Mouse (Mus musculus) heart, embryonic 12.5 days (tissue): Measurements from ENCODE around the gene Tbxas1. TPM values are rescaled to one million over a fixed set of nuclear protein-coding genes. Genes with fewer than 3 reads are reported as not detected.

Experiments used
- ATAC-seq: fragments of 200-750 bp; cut with Nextera tagmentation; 2 replicates; pipeline ENCODE4 v1.8.0; 2017; ENCODE audit warnings: moderate TSS enrichment, moderate library complexity; ENCODE audit not compliant: insufficient number of reproducible peaks, low FRiP score
- H3K27ac ChIP-seq: fragments of 300-500 bp; sonication (generic); 2 replicates; pipeline ENCODE4 v1.5.1; 2016; ENCODE audit warnings: mild to moderate bottlenecking, moderate library complexity; ENCODE audit not compliant: poor library complexity, severe bottlenecking
- H3K27me3 ChIP-seq: fragments of 300-500 bp; sonication (generic); replicated peaks from 2 replicates; pipeline ENCODE4 v1.6.1; 2016; ENCODE audit warnings: mild to moderate bottlenecking, moderate library complexity
- H3K36me3 ChIP-seq: fragments of 300-500 bp; sonication (generic); 2 replicates; pipeline ENCODE4 v1.6.1; 2016; ENCODE audit warnings: mild to moderate bottlenecking, moderate library complexity
- H3K4me1 ChIP-seq: fragments of 300-500 bp; sonication (generic); replicated peaks from 2 replicates; pipeline ENCODE4 v1.6.1; 2016; ENCODE audit warnings: mild to moderate bottlenecking
- H3K4me2 ChIP-seq: fragments of 300-500 bp; sonication (generic); 2 replicates; pipeline ENCODE4 v1.6.1; 2016; ENCODE audit warnings: mild to moderate bottlenecking, moderate library complexity
- H3K4me3 ChIP-seq: fragments of 300-500 bp; sonication (generic); 2 replicates; pipeline ENCODE4 v1.5.1; 2016; ENCODE audit warnings: mild to moderate bottlenecking
- H3K9ac ChIP-seq: fragments of 300-500 bp; sonication (generic); 2 replicates; pipeline ENCODE4 v1.6.1; 2016; ENCODE audit warnings: mild to moderate bottlenecking, moderate library complexity
- H3K9me3 ChIP-seq: fragments of 300-500 bp; sonication (generic); replicated peaks from 2 replicates; pipeline ENCODE4 v1.6.1; 2016; ENCODE audit warnings: mild to moderate bottlenecking, moderate library complexity
- WGBS: fragments of 180-500 bp; shearing (Covaris S2); methylation state at CpG from one replicate; pipeline ENCODE4 v1.1.7; 2016; 5-methylcytosine and 5-hydroxymethylcytosine counted together
- polyA plus RNA-seq: library from polyadenylated mRNA; unstranded; fragments of >200 nt; fragmentation: Nextera tagmentation; extraction: Ambion mirVana; gene quantifications from 2 replicates; pipeline ENCODE4 v1.2.1, GENCODE M21; 2016

Gene Tbxas1
- polyA plus RNA-seq, 1 experiment from 2014 or later = 3.4 TPM

GRCm38 (mm10) chr6:39063541-39063940, 188.3 kb downstream of the Tbxas1 start:
- Histone ChIP-seq H3K4me1 (peaks cover 26% of the 10 kb centered on the region), H3K27ac (no peak overlapping the region), H3K36me3 (no peaks in the 10 kb centered on the region), H3K27me3 (no peaks in the 10 kb centered on the region), H3K9me3 (no peaks in the 10 kb centered on the region), H3K4me2 (no peak overlapping the region), H3K4me3 (no peak overlapping the region), H3K9ac (no peak overlapping the region)
- whole genome bisulfite sequencing = 45% methylated on average over 2 of the region's 2 CpGs
- no peak for ATAC-seq

GRCm38 (mm10) chr6:39066935-39067578, 191.9 kb downstream of the Tbxas1 start:
- H3K27me3 ChIP-seq = no peaks in the 10 kb centered on the region
- ATAC-seq = no peak
- H3K9ac ChIP-seq = no peak overlapping the region
- WGBS = 37% methylated on average over 12 of the region's 12 CpGs
- no peak overlapping the region for H3K4me3 ChIP-seq
- H3K4me1 ChIP-seq = peaks cover 4% of the 10 kb centered on the region; the same call in 1 of the 2 replicates
- H3K9me3 ChIP-seq = no peaks in the 10 kb centered on the region
- H3K4me2 ChIP-seq = no peak overlapping the region
- no peak overlapping the region for H3K27ac ChIP-seq
- H3K36me3 ChIP-seq = no peaks in the 10 kb centered on the region

GRCm38 (mm10) chr6:39072664-39073063, 197.5 kb downstream of the Tbxas1 start:
- H3K27ac ChIP-seq = no peak overlapping the region
- no peaks in the 10 kb centered on the region for H3K4me1 ChIP-seq
- no peaks in the 10 kb centered on the region for H3K27me3 ChIP-seq
- H3K9me3 ChIP-seq = no peaks in the 10 kb centered on the region
- WGBS = 71% methylated on average over 5 of the region's 5 CpGs
- ATAC-seq = no peak
- no peak overlapping the region for H3K4me2 ChIP-seq
- H3K4me3 ChIP-seq = no peak overlapping the region
- H3K9ac ChIP-seq = no peak overlapping the region
- no peaks in the 10 kb centered on the region for H3K36me3 ChIP-seq

- Histone ChIP-seq H3K9ac (no peak overlapping the region), H3K27me3 (no peaks in the 10 kb centered on the region), H3K9me3 (no peaks in the 10 kb centered on the region), H3K4me2 (no peak overlapping the region), H3K4me1 (no peaks in the 10 kb centered on the region), H3K27ac (no peak overlapping the region), H3K36me3 (no peaks in the 10 kb centered on the region), H3K4me3 (no peak overlapping the region)
- ATAC-seq = no peak
Measured at GRCm38 (mm10) chr6:39074186-39074585, 199.0 kb downstream of the Tbxas1 start.

GRCm38 (mm10) chr6:39076498-39076897, 201.3 kb downstream of the Tbxas1 start:
- Histone ChIP-seq H3K4me1 (no peaks in the 10 kb centered on the region), H3K9ac (no peak overlapping the region), H3K36me3 (no peaks in the 10 kb centered on the region), H3K27me3 (no peaks in the 10 kb centered on the region), H3K4me3 (no peak overlapping the region), H3K4me2 (no peak overlapping the region), H3K9me3 (no peaks in the 10 kb centered on the region), H3K27ac (no peak overlapping the region)
- ATAC-seq = no peak

- Histone ChIP-seq H3K27me3 (no peaks in the 10 kb centered on the region), H3K9ac (no peak overlapping the region), H3K4me1 (no peaks in the 10 kb centered on the region), H3K36me3 (peaks cover 5% of the 10 kb centered on the region; the same call in 1 of the 2 replicates), H3K4me2 (no peak overlapping the region), H3K27ac (no peak overlapping the region), H3K4me3 (no peak overlapping the region), H3K9me3 (no peaks in the 10 kb centered on the region)
- 77% methylated on average over 4 of the region's 4 CpGs for WGBS
- ATAC-seq = no peak
Measured at GRCm38 (mm10) chr6:39104631-39105030, 229.4 kb downstream of the Tbxas1 start.

- ATAC-seq = no peak
- no peak overlapping the region for H3K27ac ChIP-seq
- H3K36me3 ChIP-seq = peaks cover 8% of the 10 kb centered on the region; the same call in 1 of the 2 replicates
- H3K4me1 ChIP-seq = no peaks in the 10 kb centered on the region
- H3K9ac ChIP-seq = no peak overlapping the region
- WGBS = 60% methylated on average over 2 of the region's 2 CpGs
- no peaks in the 10 kb centered on the region for H3K27me3 ChIP-seq
- H3K4me2 ChIP-seq = no peak overlapping the region
- H3K9me3 ChIP-seq = no peaks in the 10 kb centered on the region
- no peak overlapping the region for H3K4me3 ChIP-seq
Measured at GRCm38 (mm10) chr6:39106812-39107211, 231.6 kb downstream of the Tbxas1 start.

GRCm38 (mm10) chr6:39112701-39113100, 237.5 kb downstream of the Tbxas1 start:
- ATAC-seq = no peak
- Histone ChIP-seq H3K4me2 (no peak overlapping the region), H3K27ac (no peak overlapping the region), H3K4me1 (peaks cover 13% of the 10 kb centered on the region), H3K4me3 (no peak overlapping the region), H3K36me3 (peaks cover 3% of the 10 kb centered on the region; the same call in 1 of the 2 replicates), H3K9me3 (no peaks in the 10 kb centered on the region), H3K27me3 (no peaks in the 10 kb centered on the region), H3K9ac (no peak overlapping the region)
- 78% methylated on average over 3 of the region's 3 CpGs for WGBS

GRCm38 (mm10) chr6:39113141-39113540, 237.9 kb downstream of the Tbxas1 start:
- peaks cover 3% of the 10 kb centered on the region; the same call in 1 of the 2 replicates for H3K36me3 ChIP-seq
- no peak overlapping the region for H3K4me2 ChIP-seq
- H3K9ac ChIP-seq = no peak overlapping the region
- H3K9me3 ChIP-seq = no peaks in the 10 kb centered on the region
- no peak for ATAC-seq
- no peak overlapping the region for H3K4me3 ChIP-seq
- peaks cover 13% of the 10 kb centered on the region for H3K4me1 ChIP-seq
- no peaks in the 10 kb centered on the region for H3K27me3 ChIP-seq
- no peak overlapping the region for H3K27ac ChIP-seq
- 95% methylated on average over 3 of the region's 3 CpGs for WGBS

GRCm38 (mm10) chr6:39115438-39115837, 240.2 kb downstream of the Tbxas1 start:
- Histone ChIP-seq H3K4me3 (no peak overlapping the region), H3K36me3 (no peaks in the 10 kb centered on the region), H3K9me3 (peaks cover 4% of the 10 kb centered on the region; the same call in 1 of the 2 replicates), H3K27ac (no peak overlapping the region), H3K27me3 (no peaks in the 10 kb centered on the region), H3K9ac (no peak overlapping the region), H3K4me2 (no peak overlapping the region), H3K4me1 (peaks cover 13% of the 10 kb centered on the region)
- 85% methylated on average over 1 of the region's 1 CpGs for WGBS
- ATAC-seq = no peak

- peak; percentile 78 for ATAC-seq
- Histone ChIP-seq H3K36me3 (0 out of 2 replicates have a peak, but pooled peaks cover 2% of the 10 kb centered on the region), H3K4me2 (peak within 1 kb of the TSS; percentile 75), H3K9ac (peak within 1 kb of the TSS; percentile 86), H3K4me1 (peaks cover 13% of the 10 kb centered on the region), H3K9me3 (peaks cover 4% of the 10 kb centered on the region; the same call in 1 of the 2 replicates), H3K27me3 (no peaks in the 10 kb centered on the region), H3K27ac (no peak within 1 kb of the TSS), H3K4me3 (peak within 1 kb of the TSS; percentile 75)
- WGBS = 1% methylated on average over 100 of the region's 101 CpGs
Measured at GRCm38 (mm10) chr6:39117584-39118455, 242.6 kb downstream of the Tbxas1 start, which contains the start of gene Parp12. Parp12 (minus strand) TSS chr6:39118349.
